8 mouse cellular contexts compared by ENCODE assay signal in the genomic region with DNA sequence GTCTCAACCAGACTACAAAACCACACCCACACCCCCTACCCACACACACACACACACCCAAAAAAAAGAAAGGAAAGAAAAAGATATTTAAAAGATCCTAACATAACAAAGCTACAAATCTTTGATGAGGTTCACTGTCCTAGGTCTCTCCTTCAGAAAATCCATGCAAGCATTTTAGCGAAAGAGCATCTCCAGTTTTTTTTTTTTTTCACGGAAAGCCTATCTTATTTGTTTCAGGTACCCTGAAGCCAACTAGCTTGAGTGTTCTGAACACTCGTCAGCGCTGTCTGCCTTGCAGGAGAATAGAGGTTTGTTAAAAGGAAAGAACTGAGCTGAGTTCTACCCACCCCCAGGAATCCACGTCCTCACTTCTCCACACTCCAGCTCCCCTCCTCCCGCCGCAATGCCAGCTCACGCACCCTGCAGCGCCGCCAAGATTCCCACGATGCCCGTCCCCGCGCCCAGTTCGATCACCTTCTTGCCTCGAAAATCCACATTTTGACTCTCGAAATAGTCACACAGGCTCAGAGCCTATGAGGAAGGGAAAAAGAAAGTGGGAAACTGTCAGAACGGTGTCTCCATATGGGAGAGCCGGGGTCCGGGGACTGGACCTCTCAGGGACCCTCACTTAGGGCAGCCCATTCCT. TPM values are rescaled to one million over a fixed set of nuclear protein-coding genes. Genes with fewer than 3 reads are reported as not detected.
DNase-seq lines count a peak whose midpoint lies in the region; ATAC-seq and TF ChIP-seq lines count a peak whose summit lies in the region.

No protein-coding gene starts in this region.

- H3K4me3 ChIP-seq in kidney, adult 2 months (ENCODE audit: insufficient read depth, low read depth, low read length), result peak overlapping the region; percentile 92
- H3K4me3 ChIP-seq in embryonic fibroblast, embryonic 13.5 days (ENCODE audit: insufficient read depth, low read length), result peak overlapping the region; percentile 84
- peak overlapping the region; percentile 91 for H3K4me3 ChIP-seq in midbrain, embryonic 16.5 days (ENCODE audit: low read depth, low read length)

- H3K4me2 ChIP-seq in midbrain, embryonic 16.5 days (ENCODE audit: low read length), result peak overlapping the region; percentile 97

- H3K9me3 ChIP-seq in midbrain, embryonic 16.5 days (replicated peaks; ENCODE audit: control insufficient read depth, low read length, poor library complexity, severe bottlenecking), result no peaks in the 10 kb centered on the region

- 2% methylated on average over 20 of the region's 20 CpGs for WGBS in kidney, adult 2 months
- WGBS in midbrain, embryonic 16.5 days, result 1% methylated on average over 20 of the region's 20 CpGs

- no peaks in the 10 kb centered on the region for H3K27me3 ChIP-seq in kidney, adult 2 months (replicated peaks; ENCODE audit: control insufficient read depth, insufficient read depth, low read length)
- H3K27me3 ChIP-seq in midbrain, embryonic 16.5 days (ENCODE audit: control insufficient read depth, insufficient read depth, low read depth, low read length), result peaks cover 4% of the 10 kb centered on the region

- peak overlapping the region; percentile 79 for H3K27ac ChIP-seq in kidney, adult 2 months (ENCODE audit: insufficient read depth, low read depth, low read length)
- peak overlapping the region; percentile 70 for H3K27ac ChIP-seq in embryonic fibroblast, embryonic 13.5 days (ENCODE audit: insufficient read depth, low read length)
- H3K27ac ChIP-seq in midbrain, embryonic 16.5 days (ENCODE audit: low read length), result no peak overlapping the region

- TF ChIP-seq CTCF in kidney, adult 2 months (conservative IDR thresholded peaks at IDR 0.05; ENCODE audit: insufficient read depth, insufficient read length, low read depth, low read length), result no peak
- no peak for TF ChIP-seq CTCF in embryonic fibroblast, embryonic 13.5 days (IDR thresholded peaks at IDR 0.05; ENCODE audit: borderline replicate concordance, insufficient read depth, low read length)

- no peaks in the 10 kb centered on the region for H3K36me3 ChIP-seq in kidney, adult 2 months (ENCODE audit: control insufficient read depth, insufficient read depth, low read length)
- H3K36me3 ChIP-seq in midbrain, embryonic 16.5 days (ENCODE audit: control insufficient read depth, insufficient read depth, low read length), result no peaks in the 10 kb centered on the region

- no peak; the same call in 1 of the 2 replicates for ATAC-seq in midbrain, embryonic 16.5 days

- H3K4me1 ChIP-seq in kidney, adult 2 months (ENCODE audit: control insufficient read depth, insufficient read depth, low read length), result peaks cover 14% of the 10 kb centered on the region; the same call in 1 of the 2 replicates
- peaks cover 3% of the 10 kb centered on the region; the same call in 1 of the 2 replicates for H3K4me1 ChIP-seq in embryonic fibroblast, embryonic 13.5 days (ENCODE audit: control insufficient read depth, insufficient read depth, low read length)
- H3K4me1 ChIP-seq in midbrain, embryonic 16.5 days (ENCODE audit: control insufficient read depth, insufficient read depth, low read length), result peaks cover 12% of the 10 kb centered on the region

- peak overlapping the region; percentile 79 for H3K9ac ChIP-seq in midbrain, embryonic 16.5 days (ENCODE audit: low read depth, low read length)

- no peak for DNase-seq in kidney, adult 2 months
- DNase-seq in kidney, adult 9 months, result no peak
- DNase-seq in Muller cell, postnatal 12 days (ENCODE audit: inconsistent ontology term), result peak; percentile 61
- peak; percentile 46 for DNase-seq in kidney, postnatal 14 days
- DNase-seq in gastrocnemius, postnatal 25 days, result no peak
- DNase-seq in embryo, embryonic 9.5 days (ENCODE audit: extremely low spot score), result no peak

- no peak for TF ChIP-seq POLR2A in kidney, adult 2 months (IDR thresholded peaks at IDR 0.05; ENCODE audit: low read depth, low read length)
- TF ChIP-seq POLR2A in embryonic fibroblast, embryonic 13.5 days (IDR thresholded peaks at IDR 0.05; ENCODE audit: low read depth, low read length), result peak; percentile 52; the same call in 1 of the 2 replicates

RNA-seq across cellular contexts. Expression of gene Mettl1, which starts 0.5 kb away (rescaled TPM):
- polyA plus RNA-seq in kidney, adult 2 months (2012; rRNA removed), result 24.5 and 27.5 TPM in 2 replicates
- 21.8 and 24.3 TPM in 2 replicates for polyA plus RNA-seq in embryonic fibroblast, embryonic 13.5 days (2011; ENCODE audit: insufficient read length, low read depth, missing spikeins)
- 20.1 TPM in 2 replicates for polyA plus RNA-seq in midbrain, embryonic 16.5 days (2015; fragmentation: Nextera tagmentation; extraction: Ambion mirVana)
- 1 to 10 TPM; 7.9 to 9.5 TPM for total RNA-seq in gastrocnemius, postnatal 25 days (2021)

RNA-seq across cellular contexts. Expression of gene Eef1akmt3, which starts 0.6 kb away (rescaled TPM):
- 2.4 and 3.1 TPM in 2 replicates for polyA plus RNA-seq in kidney, adult 2 months (2012; rRNA removed)
- 2.2 and 3.7 TPM in 2 replicates for polyA plus RNA-seq in embryonic fibroblast, embryonic 13.5 days (2011; ENCODE audit: insufficient read length, low read depth, missing spikeins)
- polyA plus RNA-seq in midbrain, embryonic 16.5 days (2015; fragmentation: Nextera tagmentation; extraction: Ambion mirVana), result 0.21 and 0.22 TPM in 2 replicates
- under 1 TPM; 0.15 to 0.24 TPM for total RNA-seq in gastrocnemius, postnatal 25 days (2021)

RNA-seq across cellular contexts. Expression of gene Cyp27b1, which starts 7.4 kb away (rescaled TPM):
- polyA plus RNA-seq in kidney, adult 2 months (2012; rRNA removed), result 13.5 and 14.3 TPM in 2 replicates
- polyA plus RNA-seq in embryonic fibroblast, embryonic 13.5 days (2011; ENCODE audit: insufficient read length, low read depth, missing spikeins), result not detected in 2 replicates
- 0.08 and 0.14 TPM in 2 replicates for polyA plus RNA-seq in midbrain, embryonic 16.5 days (2015; fragmentation: Nextera tagmentation; extraction: Ambion mirVana)
- under 1 TPM; 0.10 to 0.19 TPM for total RNA-seq in gastrocnemius, postnatal 25 days (2021)

RNA-seq across cellular contexts. Expression of gene Tsfm, which starts 10.1 kb away (rescaled TPM):
- polyA plus RNA-seq in kidney, adult 2 months (2012; rRNA removed), result 54.0 and 58.1 TPM in 2 replicates
- polyA plus RNA-seq in embryonic fibroblast, embryonic 13.5 days (2011; ENCODE audit: insufficient read length, low read depth, missing spikeins), result 25.4 and 28.6 TPM in 2 replicates
- polyA plus RNA-seq in midbrain, embryonic 16.5 days (2015; fragmentation: Nextera tagmentation; extraction: Ambion mirVana), result 61.4 and 67.7 TPM in 2 replicates
- 10 to 100 TPM; 20.9 TPM for total RNA-seq in gastrocnemius, postnatal 25 days (2021)

RNA-seq across cellular contexts. Expression of gene March9, which starts 19.3 kb away (rescaled TPM):
- polyA plus RNA-seq in kidney, adult 2 months (2012; rRNA removed), result 13.1 and 15.3 TPM in 2 replicates
- 2.8 and 3.0 TPM in 2 replicates for polyA plus RNA-seq in embryonic fibroblast, embryonic 13.5 days (2011; ENCODE audit: insufficient read length, low read depth, missing spikeins)
- 5.6 and 6.3 TPM in 2 replicates for polyA plus RNA-seq in midbrain, embryonic 16.5 days (2015; fragmentation: Nextera tagmentation; extraction: Ambion mirVana)
- under 1 TPM; 0.62 to 0.82 TPM for total RNA-seq in gastrocnemius, postnatal 25 days (2021)

Comparison
In these comparisons a context has a peak if more than half of its experiments do, and no peak if none do; other contexts are left out.
1. DNase-seq: peak in Muller cell, postnatal 12 days (single experiment) and kidney, postnatal 14 days (single experiment); none in kidney, adult 2 months (single experiment), kidney, adult 9 months (single experiment), gastrocnemius, postnatal 25 days (single experiment) and embryo, embryonic 9.5 days (single experiment).
2. RNA of gene Cyp27b1, which starts 7.4 kb away (polyA plus RNA-seq): 13.5 to 14.3 TPM in kidney, adult 2 months; not detected in embryonic fibroblast, embryonic 13.5 days and 0.08 to 0.14 TPM in midbrain, embryonic 16.5 days; every median in the first group is over 10 times any median in the second.
3. Peak in every context shown above with its lines, with median percentiles within 50 percentile points of each other: H3K4me3 ChIP-seq.